Mouse (Mus musculus): ENCODE data around the gene Bmp10. TPM values are rescaled to one million over a fixed set of nuclear protein-coding genes. Genes with fewer than 3 reads are reported as not detected.

The Bmp10 gene
- not detected for total RNA-seq (2021)
- long read RNA-seq, experiment 1, result 0 reads
- long read RNA-seq, experiment 2, result 0 reads

- DNase-seq (ENCODE audit: low spot score in 2 of 2), result no peak
These were observed at the start of gene Bmp10 for GRCm38 (mm10) chr6:87428487-87429044. TSS of gene Bmp10 (plus strand) at chr6:87428994.

- DNase-seq (ENCODE audit: low spot score in 2 of 2), result no peak
These were observed 44.7 kb upstream of the Bmp10 start for GRCm38 (mm10) chr6:87383926-87384691.

GRCm38 (mm10) chr6:87384761-87385160, 44.0 kb upstream of the Bmp10 start:
- DNase-seq (ENCODE audit: low spot score in 2 of 2), result no peak

GRCm38 (mm10) chr6:87386203-87386602, 42.6 kb upstream of the Bmp10 start:
- DNase-seq (ENCODE audit: low spot score in 2 of 2), result peak; percentile 39 to 57

- no peak for DNase-seq (ENCODE audit: low spot score in 2 of 2)
These were observed 42.1 kb upstream of the Bmp10 start for GRCm38 (mm10) chr6:87386681-87387080.

- no peak for DNase-seq (ENCODE audit: low spot score in 2 of 2)
These were observed 39.9 kb upstream of the Bmp10 start, which contains the start of gene Gkn3 for GRCm38 (mm10) chr6:87388877-87389276. TSS of gene Gkn3 (minus strand) at chr6:87388935.

GRCm38 (mm10) chr6:87389455-87389989, 39.3 kb upstream of the Bmp10 start:
- no peak for DNase-seq (ENCODE audit: low spot score in 2 of 2)

GRCm38 (mm10) chr6:87393466-87394205, 35.2 kb upstream of the Bmp10 start:
- no peak for DNase-seq (ENCODE audit: low spot score in 2 of 2)

GRCm38 (mm10) chr6:87394783-87395182, 34.0 kb upstream of the Bmp10 start:
- no peak for DNase-seq (ENCODE audit: low spot score in 2 of 2)

GRCm38 (mm10) chr6:87399137-87399536, 29.7 kb upstream of the Bmp10 start:
- peak; percentile 60 to 70 for DNase-seq (ENCODE audit: low spot score in 2 of 2)

- DNase-seq (ENCODE audit: low spot score in 2 of 2), result no peak
These were observed 28.8 kb upstream of the Bmp10 start for GRCm38 (mm10) chr6:87399886-87400566.

GRCm38 (mm10) chr6:87401456-87401855, 27.3 kb upstream of the Bmp10 start:
- DNase-seq (ENCODE audit: low spot score in 2 of 2), result no peak

- DNase-seq (ENCODE audit: low spot score in 2 of 2), result no peak
These were observed 16.8 kb upstream of the Bmp10 start for GRCm38 (mm10) chr6:87412011-87412410.

GRCm38 (mm10) chr6:87422304-87422703, 6.5 kb upstream of the Bmp10 start:
- no peak for DNase-seq (ENCODE audit: low spot score in 2 of 2)

- no peak for DNase-seq (ENCODE audit: low spot score in 2 of 2)
These were observed 4.6 kb upstream of the Bmp10 start for GRCm38 (mm10) chr6:87424037-87424816.

- DNase-seq (ENCODE audit: low spot score in 2 of 2), result no peak
These were observed 1.8 kb upstream of the Bmp10 start for GRCm38 (mm10) chr6:87426954-87427353.

- DNase-seq (ENCODE audit: low spot score in 2 of 2), result no peak
These were observed 1.2 kb upstream of the Bmp10 start for GRCm38 (mm10) chr6:87427616-87428015.

- DNase-seq (ENCODE audit: low spot score in 2 of 2), result no peak
These were observed 7.0 kb downstream of the Bmp10 start for GRCm38 (mm10) chr6:87435791-87436190.

- DNase-seq (ENCODE audit: low spot score in 2 of 2), result no peak
These were observed 8.0 kb downstream of the Bmp10 start for GRCm38 (mm10) chr6:87436745-87437144.

- no peak for DNase-seq (ENCODE audit: low spot score in 2 of 2)
These were observed 14.5 kb downstream of the Bmp10 start for GRCm38 (mm10) chr6:87443253-87443652.
